Mouse (Mus musculus): ENCODE data around the gene Cant1.

DNA sequence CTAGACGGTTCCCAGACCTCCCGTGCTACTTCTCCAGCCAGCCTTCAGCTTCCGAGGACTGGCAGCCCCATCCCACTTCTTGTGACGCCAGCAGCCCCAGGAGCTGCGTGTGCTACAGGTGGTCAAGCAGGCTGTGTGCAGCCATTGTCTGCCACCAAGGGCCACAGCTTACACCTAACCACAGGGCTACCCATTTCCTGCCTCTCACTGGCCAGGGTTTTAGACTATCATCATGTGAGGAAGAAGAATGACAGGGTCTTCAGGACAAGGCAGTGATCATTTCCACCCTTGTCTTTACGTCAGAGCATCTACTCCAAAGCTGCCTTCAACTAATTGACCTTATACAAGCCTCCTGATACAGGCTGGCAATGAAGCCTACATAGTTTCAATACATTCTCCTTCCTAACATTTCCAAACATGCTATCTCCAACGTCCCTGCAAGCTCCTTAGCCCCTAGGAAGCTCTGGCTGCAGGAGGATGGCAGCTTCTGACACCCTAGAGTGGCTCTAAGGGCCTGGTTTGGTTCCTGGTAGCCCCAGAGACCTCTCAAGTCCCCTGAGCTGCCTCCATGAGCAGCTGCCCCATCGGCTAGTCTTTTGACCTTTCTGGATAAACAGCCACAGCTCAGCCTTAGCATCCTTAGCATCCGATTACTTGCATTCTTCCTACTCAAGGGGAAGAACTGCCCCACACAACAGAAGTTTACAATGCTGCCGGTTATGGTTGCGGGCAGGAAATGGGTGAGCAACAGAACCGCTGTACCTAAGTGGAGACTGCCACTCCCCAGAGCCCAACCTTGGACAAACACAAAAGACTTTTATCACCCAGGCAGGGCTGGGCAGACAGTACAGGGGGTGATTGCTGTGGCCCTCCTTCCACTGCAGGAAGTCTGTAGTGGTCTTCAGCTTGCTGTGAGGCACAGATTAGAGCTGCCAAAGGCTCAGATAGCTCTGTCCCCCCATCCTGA is 9.5 kb downstream of the Cant1 start:
- TF ChIP-seq POLR2A (IDR thresholded peaks at IDR 0.05; ENCODE audit: low read depth, low read length) (no peak), CTCF (IDR thresholded peaks at IDR 0.05; ENCODE audit: borderline replicate concordance, insufficient read depth, low read length) (no peak)

All from embryonic fibroblast, embryonic 13.5 days (primary cell).